Mouse (Mus musculus) bone marrow, adult 2 months (tissue): ENCODE results near the gene Det1. TPM values are rescaled to one million over a fixed set of nuclear protein-coding genes. Genes with fewer than 3 reads are reported as not detected.

Source experiments
- H3K27ac ChIP-seq: fragments of 200-500 bp; 2 replicates; pipeline ENCODE4 v1.5.1; 2012; ENCODE audit warnings: low read depth, mild to moderate bottlenecking, control low read depth, inconsistent platforms, low read length; ENCODE audit not compliant: control insufficient read depth, poor library complexity, insufficient read depth
- H3K4me1 ChIP-seq: fragments of 200-500 bp; 2 replicates; pipeline ENCODE4 v1.6.1; 2011; ENCODE audit warnings: low read length; ENCODE audit not compliant: control insufficient read depth, insufficient read depth
- H3K4me3 ChIP-seq: fragments of 200-500 bp; replicated peaks from 2 replicates; pipeline ENCODE3; 2011; ENCODE audit warnings: mild to moderate bottlenecking, low read depth, low read length, control low read depth; ENCODE audit not compliant: control insufficient read depth
- CTCF ChIP-seq: fragments of 200-500 bp; IDR thresholded peaks from 2 replicates; pipeline ENCODE4 v1.5.1; 2011; ENCODE audit warnings: low read length, control low read depth; ENCODE audit not compliant: control insufficient read depth, insufficient read depth
- POLR2A ChIP-seq: fragments of 200-500 bp; IDR thresholded peaks from 2 replicates; pipeline ENCODE4 v1.6.1; 2011; ENCODE audit warnings: low read depth, mild to moderate bottlenecking, control low read depth, low read length, borderline replicate concordance; ENCODE audit not compliant: control insufficient read depth
- WGBS: fragments of 180-500 bp; shearing (Covaris S2); methylation state at CpG from one replicate; pipeline ENCODE4 v1.1.7; 2018; 5-methylcytosine and 5-hydroxymethylcytosine counted together
- polyA plus RNA-seq: library from polyadenylated mRNA; stranded (reverse); fragments of >200 nt; gene quantifications from 2 replicates; pipeline ENCODE4 v1.2.4, GENCODE M21; 2011; ENCODE audit warnings: low replicate concordance; ENCODE audit not compliant: missing spikeins, insufficient read depth, insufficient read length

Det1 gene
- polyA plus RNA-seq, 1 experiment = 5.2 TPM

DNA sequence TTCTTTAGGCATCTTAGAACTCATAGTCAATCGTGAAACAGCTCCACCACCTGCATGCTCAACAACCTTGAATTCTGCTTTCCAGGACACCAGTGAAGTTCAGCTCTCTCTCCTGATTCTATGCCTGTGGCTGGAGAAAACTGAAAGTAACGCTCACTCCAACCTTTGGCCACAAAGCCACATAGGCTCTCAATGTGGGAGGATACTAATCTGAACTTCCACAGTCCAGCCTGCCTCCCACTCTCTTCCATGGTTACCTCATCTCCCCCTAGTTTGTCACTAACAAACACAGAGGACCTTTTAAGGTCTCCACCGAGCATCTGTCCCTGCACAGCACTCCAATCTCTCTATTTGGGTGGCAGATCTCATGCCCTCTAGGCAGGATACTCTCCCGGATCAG lies 11.4 kb downstream of the Det1 start:
- peaks cover 2% of the 10 kb centered on the region; the same call in 1 of the 2 replicates for H3K4me1 ChIP-seq
- 88% methylated on average over 4 of the region's 4 CpGs for WGBS
- H3K4me3 ChIP-seq = no peak overlapping the region
- H3K27ac ChIP-seq = no peak overlapping the region
- no peak for TF ChIP-seq POLR2A
- no peak for TF ChIP-seq CTCF

DNA sequence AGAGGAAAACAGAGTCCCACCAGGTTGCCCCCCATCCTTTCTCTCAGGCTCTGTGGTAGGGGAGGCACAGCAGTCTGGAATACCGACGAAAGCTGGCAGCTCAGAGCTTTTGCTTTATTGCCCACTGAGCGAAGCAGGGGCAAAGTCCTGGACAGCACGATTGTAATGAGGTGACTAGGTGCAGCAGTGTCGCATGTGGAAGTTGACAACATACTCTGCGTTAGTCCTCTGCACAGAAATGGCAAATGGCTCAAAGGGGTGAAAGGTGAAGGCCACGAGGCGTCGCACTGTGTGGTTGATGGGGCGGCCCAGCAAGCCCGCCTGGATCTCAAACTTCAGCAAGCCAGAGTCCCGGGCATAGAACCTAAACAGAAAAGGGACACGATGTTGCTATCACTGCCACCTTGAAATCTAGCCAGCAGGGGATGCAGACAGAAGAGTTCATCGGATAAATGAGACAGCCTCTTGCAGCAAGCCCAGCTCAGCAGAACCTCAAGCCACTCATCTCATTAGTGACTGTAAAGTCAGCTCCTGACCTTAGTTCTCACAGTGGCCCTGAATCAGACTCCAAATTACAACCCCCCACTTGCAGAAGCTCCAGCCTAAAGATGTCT lies 19.2 kb downstream of the Det1 start:
- 89% methylated on average over 14 of the region's 14 CpGs for WGBS
- TF ChIP-seq POLR2A = no peak
- TF ChIP-seq CTCF = no peak
- H3K4me1 ChIP-seq = no peaks in the 10 kb centered on the region
- H3K27ac ChIP-seq = no peak overlapping the region
- no peak overlapping the region for H3K4me3 ChIP-seq

DNA sequence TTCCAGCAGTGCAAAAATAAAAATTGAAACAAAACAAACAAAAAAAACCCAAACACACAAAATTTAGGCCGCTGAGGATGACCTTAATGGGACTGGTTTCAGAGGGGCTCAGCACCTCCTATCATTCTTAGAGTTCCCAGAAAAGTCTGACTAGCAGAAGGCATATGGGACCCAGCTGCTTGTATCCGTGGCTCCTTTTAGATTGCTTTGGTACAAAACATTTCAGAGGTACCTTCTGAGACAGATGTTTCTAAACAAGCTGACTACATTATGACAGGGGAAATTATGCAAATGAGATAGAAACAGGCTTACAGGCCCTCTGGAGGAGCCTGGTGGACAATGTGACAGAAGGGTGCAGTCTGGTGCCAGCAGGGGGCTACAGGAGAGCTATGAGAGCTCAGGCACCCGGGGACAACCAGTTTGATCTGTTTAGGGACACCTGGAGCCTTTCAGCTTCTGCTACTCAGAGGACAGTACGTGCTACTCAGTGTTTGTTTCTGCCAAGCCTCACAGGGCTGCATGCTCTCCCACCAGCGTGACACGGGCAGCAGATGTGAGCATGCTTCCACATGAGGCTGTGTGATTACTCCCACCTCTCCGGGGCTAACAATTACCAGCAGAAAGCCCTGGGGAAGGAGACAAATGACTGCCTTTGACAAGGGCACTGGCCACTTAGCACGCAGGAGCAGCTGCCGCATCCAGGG lies 20.2 kb downstream of the Det1 start:
- Histone ChIP-seq H3K4me3 (no peak overlapping the region), H3K4me1 (no peaks in the 10 kb centered on the region), H3K27ac (no peak overlapping the region)
- 74% methylated on average over 9 of the region's 9 CpGs for WGBS
- TF ChIP-seq POLR2A (no peak), CTCF (no peak)

DNA sequence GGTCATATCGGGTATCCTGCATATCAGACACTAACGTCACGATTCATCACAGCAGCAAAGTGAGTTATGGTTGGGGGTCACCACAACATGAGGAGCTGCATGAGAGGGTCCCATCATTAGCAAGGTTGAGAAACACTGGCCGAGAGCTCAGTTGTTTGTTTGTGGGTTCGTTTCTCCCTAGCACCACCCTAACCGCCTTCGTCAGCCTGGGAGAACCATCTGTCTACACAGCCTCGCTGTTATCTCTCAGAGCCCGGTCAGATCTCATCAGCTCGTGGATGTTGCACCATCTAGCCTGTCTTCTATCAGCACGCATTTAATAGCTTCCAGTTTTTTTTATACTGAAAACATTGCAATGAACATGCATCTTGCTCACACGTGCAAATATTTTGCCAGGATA lies 28.7 kb downstream of the Det1 start:
- Histone ChIP-seq H3K4me3 (no peak overlapping the region), H3K4me1 (no peaks in the 10 kb centered on the region; the same call in 1 of the 2 replicates), H3K27ac (no peak overlapping the region)
- TF ChIP-seq POLR2A (no peak), CTCF (no peak)
- WGBS = 66% methylated on average over 12 of the region's 12 CpGs

DNA sequence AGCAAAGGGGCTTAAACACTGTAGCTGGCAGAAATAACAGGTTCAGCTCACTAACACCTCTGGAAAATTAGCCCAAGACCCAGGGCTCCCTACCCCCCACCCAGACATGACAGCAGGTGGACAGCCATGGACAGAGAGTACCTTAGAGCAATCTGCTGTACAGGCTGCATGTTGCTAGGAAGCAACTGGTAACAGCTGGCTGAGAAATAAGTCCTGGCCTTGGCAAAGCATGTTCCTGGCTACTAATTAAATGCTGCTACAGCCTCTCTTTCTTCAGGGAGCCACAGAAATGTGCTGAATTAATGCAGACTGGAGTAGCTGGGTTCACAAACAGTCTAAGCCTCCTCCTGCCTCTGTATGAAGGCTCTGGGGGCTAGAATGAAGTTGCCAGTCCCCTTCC lies 32.3 kb downstream of the Det1 start:
- Histone ChIP-seq H3K4me1 (no peaks in the 10 kb centered on the region; the same call in 1 of the 2 replicates), H3K27ac (no peak overlapping the region), H3K4me3 (no peak overlapping the region)
- TF ChIP-seq POLR2A (no peak), CTCF (no peak)

DNA sequence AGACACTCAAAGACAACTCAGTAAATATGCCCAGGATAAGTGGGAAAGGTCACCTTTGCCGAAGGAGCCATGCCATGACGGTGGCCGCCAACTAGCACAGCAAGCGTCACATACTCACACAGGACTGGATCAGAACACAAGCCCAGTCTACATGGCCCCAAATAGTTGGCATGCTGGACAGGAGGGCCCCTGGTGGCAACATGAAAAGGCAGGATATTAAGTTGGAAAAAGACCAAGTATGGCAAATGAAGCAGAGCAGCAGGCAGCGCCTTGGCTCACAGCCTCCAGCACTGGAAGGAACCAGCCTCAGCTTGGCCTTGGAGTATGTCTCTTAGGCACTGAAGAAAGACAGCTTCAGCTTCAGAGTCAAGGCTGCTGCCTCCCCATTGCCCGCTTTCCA lies 33.3 kb downstream of the Det1 start:
- WGBS = 88% methylated on average over 6 of the region's 6 CpGs
- Histone ChIP-seq H3K27ac (no peak overlapping the region), H3K4me3 (no peak overlapping the region), H3K4me1 (no peaks in the 10 kb centered on the region; the same call in 1 of the 2 replicates)
- TF ChIP-seq POLR2A (no peak), CTCF (no peak)

DNA sequence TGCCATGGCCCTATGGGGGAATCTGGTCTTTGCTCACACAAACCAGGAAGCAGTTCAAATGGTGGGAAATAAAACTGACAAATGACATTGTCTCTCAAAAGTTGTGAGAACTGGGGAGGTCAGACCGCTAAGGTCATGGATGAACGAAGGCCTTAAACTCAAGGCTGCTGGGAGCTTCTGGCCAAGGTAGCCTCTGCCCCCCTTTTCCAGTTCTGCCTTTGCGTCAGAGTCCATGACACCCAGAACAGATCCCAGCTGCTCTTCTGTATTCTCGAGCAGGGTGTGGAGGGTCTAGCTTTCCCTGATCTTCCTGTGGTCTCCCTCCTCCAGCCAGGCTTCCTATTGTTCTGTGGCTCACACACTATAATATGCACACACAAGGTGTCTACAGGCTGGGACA lies 39.9 kb downstream of the Det1 start:
- TF ChIP-seq CTCF (no peak), POLR2A (no peak)
- 78% methylated on average over 4 of the region's 4 CpGs for WGBS
- H3K27ac ChIP-seq = no peak overlapping the region
- no peak overlapping the region for H3K4me3 ChIP-seq
- H3K4me1 ChIP-seq = no peaks in the 10 kb centered on the region; the same call in none of the 2 replicates

DNA sequence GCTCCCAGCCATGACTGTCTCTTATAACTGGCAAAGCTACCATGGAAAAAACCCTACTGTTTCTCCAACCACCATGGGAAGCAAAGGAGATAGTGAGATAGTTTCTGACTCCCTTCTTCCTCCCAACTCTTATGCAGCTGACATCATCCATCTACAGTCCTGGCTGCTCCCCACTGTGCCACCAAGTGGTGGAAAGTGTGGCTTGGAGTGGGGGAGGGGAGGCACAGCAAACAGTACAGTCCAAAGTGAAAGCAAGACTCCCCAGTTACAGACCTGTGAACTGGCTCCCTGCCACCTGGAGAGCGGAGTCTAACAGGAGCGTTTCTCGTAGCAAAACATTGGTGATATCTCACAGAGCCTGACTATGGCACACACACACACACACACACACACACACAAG lies 43.2 kb downstream of the Det1 start:
- WGBS = 39% methylated on average over 3 of the region's 3 CpGs
- no peak overlapping the region for H3K27ac ChIP-seq
- H3K4me3 ChIP-seq = no peak overlapping the region
- TF ChIP-seq CTCF = no peak
- no peak for TF ChIP-seq POLR2A
- H3K4me1 ChIP-seq = no peaks in the 10 kb centered on the region; the same call in none of the 2 replicates
